Mouse (Mus musculus): ENCODE results near the gene Pcnp.
"Not testable (repeated sequence)": the region's sequence is repeated elsewhere in the genome, so short reads cannot be mapped to it uniquely, and the experiment has no call there.

The Pcnp gene

GRCm38 (mm10) chr16:56029661-56030082 lies at the start of gene Pcnp:
Gene Pcnp, minus strand, starts transcription at chr16:56029739.
- DNase-seq (ENCODE audit: inconsistent age in 2 of 2, low spot score in 1 of 2), result peak; percentile 98 to 99

GRCm38 (mm10) chr16:56076121-56076869 lies 46.8 kb upstream of the Pcnp start:
- peak in 1 of 2 experiments; percentile 37 for DNase-seq (ENCODE audit: inconsistent age in 2 of 2, low spot score in 1 of 2)

- DNase-seq (ENCODE audit: inconsistent age in 2 of 2, low spot score in 1 of 2), result peak; percentile 86 to 96
Measured at GRCm38 (mm10) chr16:56075222-56076111, 45.9 kb upstream of the Pcnp start.

GRCm38 (mm10) chr16:56074565-56074964 lies 45.0 kb upstream of the Pcnp start:
- peak; percentile 12 to 29 for DNase-seq (ENCODE audit: inconsistent age in 2 of 2, low spot score in 1 of 2)

- no peak for DNase-seq (ENCODE audit: inconsistent age in 2 of 2, low spot score in 1 of 2)
Measured at GRCm38 (mm10) chr16:56074122-56074521, 44.6 kb upstream of the Pcnp start.

- not testable (repeated sequence) for DNase-seq (ENCODE audit: inconsistent age in 2 of 2, low spot score in 1 of 2)
Measured at GRCm38 (mm10) chr16:56073150-56073549, 43.6 kb upstream of the Pcnp start.

GRCm38 (mm10) chr16:56072533-56072932 lies 43.0 kb upstream of the Pcnp start:
- no peak for DNase-seq (ENCODE audit: inconsistent age in 2 of 2, low spot score in 1 of 2)

GRCm38 (mm10) chr16:56071317-56072232 lies 42.0 kb upstream of the Pcnp start:
- DNase-seq (ENCODE audit: inconsistent age in 2 of 2, low spot score in 1 of 2), result no peak

GRCm38 (mm10) chr16:56068523-56069070 lies 39.1 kb upstream of the Pcnp start:
- no peak for DNase-seq (ENCODE audit: inconsistent age in 2 of 2, low spot score in 1 of 2)

- DNase-seq (ENCODE audit: inconsistent age in 2 of 2, low spot score in 1 of 2), result no peak
Measured at GRCm38 (mm10) chr16:56066113-56066512, 36.6 kb upstream of the Pcnp start.

GRCm38 (mm10) chr16:56064334-56064990 lies 34.9 kb upstream of the Pcnp start:
- peak; percentile 63 to 84 for DNase-seq (ENCODE audit: inconsistent age in 2 of 2, low spot score in 1 of 2)

- no peak for DNase-seq (ENCODE audit: inconsistent age in 2 of 2, low spot score in 1 of 2)
Measured at GRCm38 (mm10) chr16:56062981-56063380, 33.4 kb upstream of the Pcnp start.

GRCm38 (mm10) chr16:56061995-56062594 lies 32.6 kb upstream of the Pcnp start:
- DNase-seq (ENCODE audit: inconsistent age in 2 of 2, low spot score in 1 of 2), result no peak

- DNase-seq (ENCODE audit: inconsistent age in 2 of 2, low spot score in 1 of 2), result no peak
Measured at GRCm38 (mm10) chr16:56058151-56058550, 28.6 kb upstream of the Pcnp start.

- DNase-seq (ENCODE audit: inconsistent age in 2 of 2, low spot score in 1 of 2), result no peak
Measured at GRCm38 (mm10) chr16:56056944-56057590, 27.5 kb upstream of the Pcnp start.

- no peak for DNase-seq (ENCODE audit: inconsistent age in 2 of 2, low spot score in 1 of 2)
Measured at GRCm38 (mm10) chr16:56055911-56056310, 26.4 kb upstream of the Pcnp start.

GRCm38 (mm10) chr16:56048038-56048437 lies 18.5 kb upstream of the Pcnp start, which contains the start of gene Senp7:
Gene Senp7, plus strand, starts transcription at chr16:56048338.
- DNase-seq (ENCODE audit: inconsistent age in 2 of 2, low spot score in 1 of 2), result not testable (repeated sequence)

- DNase-seq (ENCODE audit: inconsistent age in 2 of 2, low spot score in 1 of 2), result no peak
Measured at GRCm38 (mm10) chr16:56038090-56038489, 8.6 kb upstream of the Pcnp start.

Measured in adrenal gland, adult (tissue).